Comparison of ENCODE assay signal across 8 mouse cellular contexts in the genomic region with DNA sequence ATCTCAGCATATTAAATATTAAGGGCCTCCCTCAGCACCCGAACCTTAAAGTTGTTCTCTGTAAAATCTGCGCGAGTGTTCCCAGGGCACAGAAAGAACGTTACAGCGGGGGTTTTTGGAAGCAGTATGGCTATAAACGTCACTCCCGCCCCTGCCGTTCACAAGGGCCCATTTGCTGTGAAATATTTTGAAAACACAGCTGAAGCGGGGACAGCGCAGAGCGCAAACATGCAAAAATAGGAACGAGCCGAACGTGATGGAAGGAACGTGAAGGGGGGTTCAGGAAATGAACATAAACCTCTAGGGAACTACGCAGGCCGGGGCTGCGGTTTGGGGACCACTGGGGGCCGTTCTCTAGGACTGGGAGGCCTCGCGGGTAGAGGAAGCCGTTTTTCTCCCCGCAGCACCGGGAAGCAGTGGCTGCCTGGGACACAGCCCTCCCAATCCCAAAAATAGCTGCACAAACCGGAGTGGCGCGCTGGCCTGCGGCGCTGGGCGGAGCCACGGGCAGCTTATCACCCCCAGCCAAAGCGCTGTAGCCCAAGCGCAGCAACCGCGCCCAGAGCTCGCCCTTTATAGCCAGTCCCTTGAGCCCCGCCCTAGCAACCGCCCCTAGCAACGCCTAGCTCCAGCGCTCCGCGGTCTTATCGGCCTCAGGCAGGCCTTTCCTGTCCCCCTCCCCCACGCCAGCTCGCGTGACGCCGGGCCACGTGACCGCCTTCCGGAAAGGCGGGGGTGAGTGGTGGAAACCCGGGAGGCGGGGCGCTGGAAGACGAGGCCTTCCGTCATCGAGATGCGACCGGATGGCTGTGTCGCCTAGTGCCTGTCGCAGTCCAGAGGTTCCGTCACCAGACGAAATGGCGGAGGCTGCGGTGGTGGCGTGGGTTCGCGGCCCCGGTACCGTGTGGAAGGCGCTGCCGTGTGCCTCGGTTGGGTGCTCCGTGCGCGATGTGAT. TPM values are rescaled to one million over a fixed set of nuclear protein-coding genes. Genes with fewer than 3 reads are reported as not detected.
DNase-seq lines count a peak whose midpoint lies in the region; ATAC-seq and TF ChIP-seq lines count a peak whose summit lies in the region.

A gene (plus strand): TSS at position 812 of the 955 bp plus-strand sequence.

- H3K4me2 ChIP-seq in forebrain, embryonic 16.5 days (ENCODE audit: low read length), result peak within 1 kb of the TSS; percentile 76
- H3K4me2 ChIP-seq in lung, embryonic 14.5 days, result peak within 1 kb of the TSS; percentile 86

- no peaks in the 10 kb centered on the region for H3K27me3 ChIP-seq in G1E (ENCODE audit: insufficient read depth, low read length)
- H3K27me3 ChIP-seq in forebrain, embryonic 16.5 days (replicated peaks; ENCODE audit: control insufficient read depth, insufficient read depth, low read length), result no peaks in the 10 kb centered on the region
- H3K27me3 ChIP-seq in lung, embryonic 14.5 days (ENCODE audit: insufficient read depth, low read length), result no peaks in the 10 kb centered on the region
- H3K27me3 ChIP-seq in thymus, adult 2 months (ENCODE audit: control insufficient read depth, insufficient read depth, low read length), result no peaks in the 10 kb centered on the region

- peak; percentile 98 for TF ChIP-seq POLR2A in olfactory bulb, adult 2 months (IDR thresholded peaks at IDR 0.05; ENCODE audit: insufficient read depth, low read depth, low read length)
- peak; percentile 100 for TF ChIP-seq POLR2A in thymus, adult 2 months (IDR thresholded peaks at IDR 0.05; ENCODE audit: control insufficient read depth, extremely low read depth, insufficient read depth, low read length, poor library complexity)

- under 1% methylated on average over 77 of the region's 77 CpGs for WGBS in forebrain, embryonic 16.5 days
- WGBS in lung, embryonic 14.5 days, result under 1% methylated on average over 77 of the region's 77 CpGs
- WGBS in olfactory bulb, adult 2 months, result under 1% methylated on average over 77 of the region's 77 CpGs
- WGBS in thymus, adult 2 months, result 1% methylated on average over 77 of the region's 77 CpGs

- no peaks in the 10 kb centered on the region for H3K9me3 ChIP-seq in G1E (replicated peaks)
- no peaks in the 10 kb centered on the region for H3K9me3 ChIP-seq in forebrain, embryonic 16.5 days (ENCODE audit: control insufficient read depth, low read length)
- no peaks in the 10 kb centered on the region for H3K9me3 ChIP-seq in lung, embryonic 14.5 days (ENCODE audit: low read depth, low read length)

- no peak for TF ChIP-seq CTCF in G1E (IDR thresholded peaks at IDR 0.05; ENCODE audit: low read depth, low read length)
- TF ChIP-seq CTCF in layer of hippocampus, adult 2 months (conservative IDR thresholded peaks at IDR 0.05), result no peak
- no peak for TF ChIP-seq CTCF in lung, embryonic 14.5 days (IDR thresholded peaks at IDR 0.05; ENCODE audit: low read depth)
- no peak for TF ChIP-seq CTCF in olfactory bulb, adult 2 months (IDR thresholded peaks at IDR 0.05; ENCODE audit: insufficient read depth, low read depth, low read length)
- TF ChIP-seq CTCF in thymus, adult 2 months (IDR thresholded peaks at IDR 0.05; ENCODE audit: borderline replicate concordance, control insufficient read depth, extremely low read depth, insufficient read depth, low read length, poor library complexity), result 0 out of 2 replicates have a peak, but pooled peaks have one; percentile 58

- ATAC-seq in G1E (ENCODE audit: extremely low read depth, insufficient number of reproducible peaks, low FRiP score, poor library complexity, severe bottlenecking), result peak; percentile 86
- peak; percentile 96 for ATAC-seq in forebrain, embryonic 16.5 days
- peak; percentile 97 for ATAC-seq in lung, embryonic 14.5 days (ENCODE audit: insufficient read depth)

- peak within 1 kb of the TSS; percentile 87 for H3K4me3 ChIP-seq in G1E (ENCODE audit: low read depth, low read length)
- peak within 1 kb of the TSS; percentile 75 for H3K4me3 ChIP-seq in forebrain, embryonic 16.5 days (replicated peaks; ENCODE audit: low read length)
- peak within 1 kb of the TSS; percentile 75 for H3K4me3 ChIP-seq in layer of hippocampus, adult 2 months
- peak within 1 kb of the TSS; percentile 86 for H3K4me3 ChIP-seq in lung, embryonic 14.5 days (ENCODE audit: low read depth, low read length)
- H3K4me3 ChIP-seq in olfactory bulb, adult 2 months (ENCODE audit: insufficient read depth, low read depth, low read length), result peak within 1 kb of the TSS; percentile 94
- peak within 1 kb of the TSS; percentile 75 for H3K4me3 ChIP-seq in thymus, adult 2 months (ENCODE audit: control insufficient read depth, insufficient read depth, low read length)

- peak within 1 kb of the TSS; percentile 96 for H3K27ac ChIP-seq in forebrain, embryonic 16.5 days (ENCODE audit: low read length)
- peak within 1 kb of the TSS; percentile 99 for H3K27ac ChIP-seq in layer of hippocampus, adult 2 months
- H3K27ac ChIP-seq in lung, embryonic 14.5 days (ENCODE audit: low read depth), result peak within 1 kb of the TSS; percentile 99
- H3K27ac ChIP-seq in olfactory bulb, adult 2 months (ENCODE audit: insufficient read depth, low read depth, low read length), result peak within 1 kb of the TSS; percentile 94
- peak within 1 kb of the TSS; percentile 92 for H3K27ac ChIP-seq in thymus, adult 2 months (ENCODE audit: control insufficient read depth, insufficient read depth, low read length)

- peaks cover 55% of the 10 kb centered on the region for H3K4me1 ChIP-seq in G1E (ENCODE audit: insufficient read depth, low read depth, low read length)
- H3K4me1 ChIP-seq in forebrain, embryonic 16.5 days (replicated peaks; ENCODE audit: control insufficient read depth, insufficient read depth, low read length), result peaks cover 29% of the 10 kb centered on the region
- peaks cover 28% of the 10 kb centered on the region for H3K4me1 ChIP-seq in lung, embryonic 14.5 days (ENCODE audit: insufficient read depth)
- H3K4me1 ChIP-seq in olfactory bulb, adult 2 months (ENCODE audit: control insufficient read depth, insufficient read depth, low read length), result peaks cover 12% of the 10 kb centered on the region
- peaks cover 18% of the 10 kb centered on the region for H3K4me1 ChIP-seq in thymus, adult 2 months (replicated peaks; ENCODE audit: control insufficient read depth, insufficient read depth, low read length)

- H3K36me3 ChIP-seq in G1E (replicated peaks), result peaks cover 27% of the 10 kb centered on the region
- no peaks in the 10 kb centered on the region for H3K36me3 ChIP-seq in forebrain, embryonic 16.5 days (ENCODE audit: control insufficient read depth, insufficient read depth)
- H3K36me3 ChIP-seq in lung, embryonic 14.5 days (ENCODE audit: insufficient read depth), result peaks cover 3% of the 10 kb centered on the region; the same call in 1 of the 2 replicates
- peaks cover 3% of the 10 kb centered on the region; the same call in 1 of the 2 replicates for H3K36me3 ChIP-seq in thymus, adult 2 months (ENCODE audit: control insufficient read depth, insufficient read depth, low read length)

- peak; percentile 90 for DNase-seq in G1E (ENCODE audit: low spot score)
- DNase-seq in cerebellum, adult 18-20 months, result peak; percentile 100
- DNase-seq in heart, postnatal 36 days, result peak; percentile 100
- peak; percentile 100 for DNase-seq in layer of hippocampus, adult 2 months (ENCODE audit: low spot score in 2 of 2)
- DNase-seq in lung, embryonic 14.5 days, result peak; percentile 100
- peak; percentile 100 for DNase-seq in thymus, adult 2 months

- intact Hi-C loops in heart, postnatal 36 days (cut with DNase I), result loop anchor here (1.0 to 2.0 kb wide), 2 partner anchors 37 to 82 kb away; a partner anchor contains a TSS

- H3K9ac ChIP-seq in forebrain, embryonic 16.5 days (replicated peaks; ENCODE audit: low read depth, low read length), result peak within 1 kb of the TSS; percentile 81
- peak within 1 kb of the TSS; percentile 92 for H3K9ac ChIP-seq in lung, embryonic 14.5 days

RNA-seq across cellular contexts. Expression of the gene that starts here (rescaled TPM):
- total RNA-seq in G1E (2014; fragmentation: Nextera tagmentation), result 41.0 and 43.2 TPM in 2 replicates
- total RNA-seq in G1E (2017), result 52.6 and 72.2 TPM in 2 replicates
- polyA plus RNA-seq in G1E (2012), result 37.2 and 51.6 TPM in 2 replicates
- polyA plus RNA-seq in forebrain, embryonic 16.5 days (2015; fragmentation: Nextera tagmentation; extraction: Ambion mirVana), result 36.6 and 41.9 TPM in 2 replicates
- 10 to 100 TPM; 10.3 to 14.2 TPM for total RNA-seq in heart, postnatal 36 days (2021)
- total RNA-seq in layer of hippocampus, adult 2 months (2021), result 10 to 100 TPM; 22.9 TPM
- 35.2 and 35.9 TPM in 2 replicates for polyA plus RNA-seq in lung, embryonic 14.5 days (2014; fragmentation: Nextera tagmentation; extraction: Ambion mirVana)
- not detected in 2 replicates for polyA plus RNA-seq in olfactory bulb, adult 2 months (2012; ENCODE audit: insufficient read depth, insufficient read length, low replicate concordance, missing spikeins)
- 18.4 and 19.4 TPM in 2 replicates for polyA plus RNA-seq in thymus, adult 2 months (2012; rRNA removed)

Comparison
In these comparisons a context has a peak if more than half of its experiments do, and no peak if none do; other contexts are left out.
1. Peak in every context shown above with its lines: DNase-seq, ATAC-seq, H3K4me3 ChIP-seq and H3K27ac ChIP-seq.